Mouse (Mus musculus) activated CD4-positive, CD25-positive, alpha-beta regulatory T cell, adult 4 months (primary cell): ENCODE data around the gene Iqgap2. TPM values are rescaled to one million over a fixed set of nuclear protein-coding genes. Genes with fewer than 3 reads are reported as not detected.

ENCODE experiments used
- ATAC-seq: one replicate; pipeline ENCODE4 v1.8.0; 2017
- polyA plus RNA-seq, 2 experiments: library from polyadenylated mRNA; unstranded; fragments of 100-300 nt; shearing (Covaris generic); gene quantifications; one replicate each; pipeline ENCODE4 v1.2.1; 2017

The Iqgap2 gene
- polyA plus RNA-seq, 2 experiments from 2014 or later, result 16.6 to 17.1 TPM

GRCm38 (mm10) chr13:95646687-95647111 is 245.0 kb downstream of the Iqgap2 start:
- ATAC-seq, result no peak

- ATAC-seq, result no peak
These were observed 248.0 kb downstream of the Iqgap2 start for GRCm38 (mm10) chr13:95643740-95644139.

GRCm38 (mm10) chr13:95641061-95641986 is 250.4 kb downstream of the Iqgap2 start:
- no peak for ATAC-seq

- ATAC-seq, result no peak
These were observed 251.3 kb downstream of the Iqgap2 start for GRCm38 (mm10) chr13:95640408-95640807.

GRCm38 (mm10) chr13:95639336-95640116 is 252.2 kb downstream of the Iqgap2 start:
- ATAC-seq, result no peak

GRCm38 (mm10) chr13:95638894-95639293 is 252.8 kb downstream of the Iqgap2 start:
- no peak for ATAC-seq

GRCm38 (mm10) chr13:95637737-95638136 is 254.0 kb downstream of the Iqgap2 start:
- ATAC-seq, result no peak

- ATAC-seq, result no peak
These were observed 256.4 kb downstream of the Iqgap2 start for GRCm38 (mm10) chr13:95635301-95635700.

- no peak for ATAC-seq
These were observed 257.3 kb downstream of the Iqgap2 start for GRCm38 (mm10) chr13:95634451-95634850.

- ATAC-seq, result no peak
These were observed 258.3 kb downstream of the Iqgap2 start for GRCm38 (mm10) chr13:95633384-95633783.

- no peak for ATAC-seq
These were observed 259.6 kb downstream of the Iqgap2 start for GRCm38 (mm10) chr13:95632144-95632543.

- ATAC-seq, result no peak
These were observed 261.0 kb downstream of the Iqgap2 start for GRCm38 (mm10) chr13:95630747-95631146.

GRCm38 (mm10) chr13:95629751-95630150 is 262.0 kb downstream of the Iqgap2 start:
- ATAC-seq, result no peak

- ATAC-seq, result no peak
These were observed 265.0 kb downstream of the Iqgap2 start for GRCm38 (mm10) chr13:95626696-95627095.

- ATAC-seq, result no peak
These were observed 268.7 kb downstream of the Iqgap2 start for GRCm38 (mm10) chr13:95623042-95623441.

GRCm38 (mm10) chr13:95621563-95621962 is 270.2 kb downstream of the Iqgap2 start:
- no peak for ATAC-seq

GRCm38 (mm10) chr13:95618859-95619258 is 272.9 kb downstream of the Iqgap2 start:
- no peak for ATAC-seq

GRCm38 (mm10) chr13:95618309-95618712 is 273.4 kb downstream of the Iqgap2 start, which contains the start of gene F2r:
TSS of gene F2r (minus strand) at chr13:95618487.
- ATAC-seq, result peak; percentile 88

GRCm38 (mm10) chr13:95617671-95618171 is 274.0 kb downstream of the Iqgap2 start:
- peak; percentile 25 for ATAC-seq

GRCm38 (mm10) chr13:95617082-95617670 is 274.5 kb downstream of the Iqgap2 start:
- ATAC-seq, result peak; percentile 15

- ATAC-seq, result no peak
These were observed 275.2 kb downstream of the Iqgap2 start for GRCm38 (mm10) chr13:95616512-95616911.

- no peak for ATAC-seq
These were observed 277.0 kb downstream of the Iqgap2 start for GRCm38 (mm10) chr13:95614757-95615156.

- no peak for ATAC-seq
These were observed 279.5 kb downstream of the Iqgap2 start for GRCm38 (mm10) chr13:95612243-95612642.
